Mouse (Mus musculus) midbrain, embryonic 10.5 days (tissue): ENCODE measurements around the gene Spata31d1a. TPM values are rescaled to one million over a fixed set of nuclear protein-coding genes. Genes with fewer than 3 reads are reported as not detected.

ENCODE experiments used
- DNase-seq: peaks from one replicate; pipeline ENCODE4 v3.0.0-alpha.2; 2017; ENCODE audit warnings: low spot score
- H3K27ac ChIP-seq: fragments of 300-500 bp; sonication (generic); replicated peaks from 2 replicates; pipeline ENCODE4 v1.5.1; 2016; ENCODE audit warnings: mild to moderate bottlenecking
- H3K27me3 ChIP-seq: fragments of 300-500 bp; sonication (generic); 2 replicates; pipeline ENCODE4 v1.6.1; 2016; ENCODE audit warnings: low read depth, mild to moderate bottlenecking; ENCODE audit not compliant: poor library complexity, severe bottlenecking
- H3K36me3 ChIP-seq: fragments of 300-500 bp; sonication (generic); 2 replicates; pipeline ENCODE4 v1.6.1; 2016; ENCODE audit warnings: mild to moderate bottlenecking, moderate library complexity
- H3K4me1 ChIP-seq: fragments of 300-500 bp; sonication (generic); 2 replicates; pipeline ENCODE4 v1.6.1; 2016
- H3K4me3 ChIP-seq: fragments of 300-500 bp; sonication (generic); 2 replicates; pipeline ENCODE4 v1.5.1; 2016; ENCODE audit warnings: mild to moderate bottlenecking, moderate library complexity
- H3K9me3 ChIP-seq: fragments of 300-500 bp; sonication (generic); replicated peaks from 2 replicates; pipeline ENCODE4 v1.6.1; 2016; ENCODE audit warnings: mild to moderate bottlenecking
- WGBS: fragments of 180-500 bp; shearing (Covaris S2); methylation state at CpG from one replicate; pipeline ENCODE4 v1.1.7; 2016; 5-methylcytosine and 5-hydroxymethylcytosine counted together
- polyA plus RNA-seq: library from polyadenylated mRNA; unstranded; fragments of >200 nt; fragmentation: Nextera tagmentation; extraction: Ambion mirVana; gene quantifications from 2 replicates; pipeline ENCODE4 v1.2.1, GENCODE M21; 2016

The Spata31d1a gene
- polyA plus RNA-seq, 1 experiment from 2014 or later = 0.02 TPM

DNA sequence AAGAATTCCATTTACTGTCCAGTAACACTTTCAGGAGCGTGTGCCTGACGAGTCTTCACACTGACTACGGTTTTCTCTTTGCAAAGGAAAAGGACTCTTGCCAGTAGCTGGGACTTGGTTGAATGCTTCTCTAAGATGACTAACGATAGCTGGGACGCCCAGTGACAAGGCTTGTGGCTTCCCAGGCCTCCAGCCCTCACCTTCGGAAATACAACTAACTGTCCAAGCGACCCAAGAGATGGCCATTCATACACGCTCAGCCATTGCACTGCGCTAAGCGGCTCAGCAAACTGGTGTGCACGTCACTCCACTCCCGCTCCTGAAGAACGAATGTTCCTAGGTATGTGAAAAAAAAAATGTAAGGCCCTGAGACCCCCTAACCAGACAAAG lies 35.4 kb downstream of the Spata31d1a start:
- no peaks in the 10 kb centered on the region for H3K9me3 ChIP-seq
- H3K4me3 ChIP-seq = peak overlapping the region; percentile 82
- H3K36me3 ChIP-seq = peaks cover 24% of the 10 kb centered on the region
- no peaks in the 10 kb centered on the region for H3K27me3 ChIP-seq
- DNase-seq = peak; percentile 69
- WGBS = under 1% methylated on average over 13 of the region's 13 CpGs
- H3K4me1 ChIP-seq = peaks cover 48% of the 10 kb centered on the region
- H3K27ac ChIP-seq = peak overlapping the region; percentile 97

GRCm38 (mm10) chr13:59674215-59674614 lies 35.9 kb downstream of the Spata31d1a start:
- H3K27me3 ChIP-seq = no peaks in the 10 kb centered on the region

DNA sequence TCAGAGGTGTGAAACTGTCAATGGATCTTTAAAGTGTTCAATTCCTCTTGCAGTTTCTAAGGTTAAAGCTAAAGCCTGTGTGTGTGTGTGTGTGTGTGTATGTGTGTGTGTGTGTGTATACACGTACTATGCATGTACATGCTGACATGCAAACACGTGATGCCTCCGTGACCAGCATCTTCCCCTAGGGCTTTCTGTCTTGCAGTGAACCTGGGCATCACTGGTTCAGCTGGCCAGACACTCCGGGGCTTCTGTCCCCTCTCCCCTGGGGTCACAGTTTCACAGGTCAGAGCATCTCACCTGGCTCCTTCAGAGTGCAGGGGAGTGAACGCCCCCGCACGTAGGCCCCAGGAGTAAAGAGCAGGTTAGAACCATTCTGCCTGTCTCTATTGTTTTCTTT lies 36.5 kb downstream of the Spata31d1a start:
- H3K4me1 ChIP-seq = peaks cover 52% of the 10 kb centered on the region

More at GRCm38 (mm10) chr13:59674215-59674614, 35.9 kb downstream of the Spata31d1a start:
- Histone ChIP-seq H3K4me3 (peak overlapping the region; percentile 82), H3K9me3 (no peaks in the 10 kb centered on the region), H3K27ac (peak overlapping the region; percentile 97), H3K36me3 (peaks cover 29% of the 10 kb centered on the region), H3K4me1 (peaks cover 50% of the 10 kb centered on the region)
- DNase-seq = peak; percentile 70
- 0% methylated on average over 3 of the region's 3 CpGs for WGBS

DNA sequence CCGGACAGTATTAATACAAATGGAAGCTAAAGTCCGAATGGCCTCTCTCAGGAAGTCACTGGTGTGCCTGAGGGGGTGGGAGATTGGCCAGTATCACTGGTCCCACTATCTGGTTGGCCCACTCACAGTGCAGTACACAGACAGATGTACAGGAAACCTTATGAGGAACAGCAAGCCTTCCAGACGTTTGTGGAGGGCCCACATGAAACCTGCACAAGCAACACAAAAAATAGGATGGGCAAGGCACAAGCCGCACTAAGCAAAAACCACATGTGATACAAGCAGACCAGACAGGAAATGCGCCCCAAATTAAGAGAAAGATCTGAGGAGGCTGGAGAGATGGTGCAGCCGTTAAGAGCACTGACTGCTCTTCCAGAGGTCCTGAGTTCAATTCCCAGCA lies 37.9 kb downstream of the Spata31d1a start:
- Histone ChIP-seq H3K27ac (peak overlapping the region; percentile 61), H3K36me3 (peaks cover 45% of the 10 kb centered on the region), H3K4me1 (peaks cover 57% of the 10 kb centered on the region), H3K4me3 (peak overlapping the region; percentile 27), H3K9me3 (no peaks in the 10 kb centered on the region), H3K27me3 (no peaks in the 10 kb centered on the region)
- no peak for DNase-seq
- WGBS = 78% methylated on average over 6 of the region's 6 CpGs

More for the DNA sequence above, 36.5 kb downstream of the Spata31d1a start:
- Histone ChIP-seq H3K9me3 (no peaks in the 10 kb centered on the region), H3K4me3 (peak overlapping the region; percentile 82), H3K27ac (peak overlapping the region; percentile 97), H3K36me3 (peaks cover 34% of the 10 kb centered on the region), H3K27me3 (no peaks in the 10 kb centered on the region)
- 35% methylated on average over 7 of the region's 7 CpGs for WGBS
- DNase-seq = peak; percentile 31

- peak overlapping the region; percentile 61; the same call in 1 of the 2 replicates for H3K27ac ChIP-seq
- no peak for DNase-seq
- peaks cover 52% of the 10 kb centered on the region for H3K36me3 ChIP-seq
- peaks cover 57% of the 10 kb centered on the region for H3K4me1 ChIP-seq
- peak overlapping the region; percentile 12; the same call in 1 of the 2 replicates for H3K4me3 ChIP-seq
- no peaks in the 10 kb centered on the region for H3K9me3 ChIP-seq
- no peaks in the 10 kb centered on the region for H3K27me3 ChIP-seq
- 67% methylated on average over 2 of the region's 2 CpGs for WGBS
Observed at GRCm38 (mm10) chr13:59671521-59671920, 38.6 kb downstream of the Spata31d1a start.

- H3K27ac ChIP-seq = no peak overlapping the region
- H3K9me3 ChIP-seq = no peaks in the 10 kb centered on the region
- 91% methylated on average over 10 of the region's 10 CpGs for WGBS
- no peak for DNase-seq
- peaks cover 52% of the 10 kb centered on the region for H3K4me1 ChIP-seq
- H3K36me3 ChIP-seq = peaks cover 68% of the 10 kb centered on the region
- no peaks in the 10 kb centered on the region for H3K27me3 ChIP-seq
- H3K4me3 ChIP-seq = no peak overlapping the region
Observed at GRCm38 (mm10) chr13:59669946-59670345, 40.2 kb downstream of the Spata31d1a start.

- peaks cover 50% of the 10 kb centered on the region for H3K4me1 ChIP-seq
- H3K27me3 ChIP-seq = no peaks in the 10 kb centered on the region
- H3K36me3 ChIP-seq = peaks cover 82% of the 10 kb centered on the region
- 88% methylated on average over 11 of the region's 11 CpGs for WGBS
- peak overlapping the region; percentile 38; the same call in 1 of the 2 replicates for H3K27ac ChIP-seq
- no peak for DNase-seq
- H3K9me3 ChIP-seq = no peaks in the 10 kb centered on the region
- H3K4me3 ChIP-seq = no peak overlapping the region
Observed at GRCm38 (mm10) chr13:59668501-59669093, 41.5 kb downstream of the Spata31d1a start.

- no peak for DNase-seq
- Histone ChIP-seq H3K4me3 (no peak overlapping the region), H3K4me1 (peaks cover 43% of the 10 kb centered on the region), H3K27ac (no peak overlapping the region), H3K36me3 (peaks cover 90% of the 10 kb centered on the region), H3K27me3 (no peaks in the 10 kb centered on the region), H3K9me3 (no peaks in the 10 kb centered on the region)
- WGBS = 93% methylated on average over 5 of the region's 5 CpGs
Observed at GRCm38 (mm10) chr13:59667763-59668162, 42.4 kb downstream of the Spata31d1a start.

GRCm38 (mm10) chr13:59663939-59664712 lies 46.0 kb downstream of the Spata31d1a start:
- 95% methylated on average over 19 of the region's 19 CpGs for WGBS
- H3K36me3 ChIP-seq = peaks cover 96% of the 10 kb centered on the region
- 0 out of 2 replicates have a peak, but pooled peaks cover 1% of the 10 kb centered on the region for H3K9me3 ChIP-seq

GRCm38 (mm10) chr13:59661966-59662365 lies 48.2 kb downstream of the Spata31d1a start:
- peaks cover 23% of the 10 kb centered on the region for H3K4me1 ChIP-seq
- H3K4me3 ChIP-seq = no peak overlapping the region
- no peaks in the 10 kb centered on the region for H3K27me3 ChIP-seq
- H3K9me3 ChIP-seq = peaks cover 14% of the 10 kb centered on the region; the same call in 1 of the 2 replicates
- DNase-seq = no peak
- peaks cover 94% of the 10 kb centered on the region for H3K36me3 ChIP-seq
- H3K27ac ChIP-seq = no peak overlapping the region
- WGBS = 97% methylated on average over 12 of the region's 12 CpGs

More at GRCm38 (mm10) chr13:59663939-59664712, 46.0 kb downstream of the Spata31d1a start:
- DNase-seq = no peak
- Histone ChIP-seq H3K4me3 (no peak overlapping the region), H3K27ac (no peak overlapping the region), H3K4me1 (peaks cover 10% of the 10 kb centered on the region), H3K27me3 (no peaks in the 10 kb centered on the region)

- H3K9me3 ChIP-seq = peaks cover 14% of the 10 kb centered on the region; the same call in 1 of the 2 replicates
- 94% methylated on average over 8 of the region's 8 CpGs for WGBS
- no peak overlapping the region for H3K4me3 ChIP-seq
- H3K36me3 ChIP-seq = peaks cover 89% of the 10 kb centered on the region
- H3K27me3 ChIP-seq = no peaks in the 10 kb centered on the region
- DNase-seq = no peak
- H3K4me1 ChIP-seq = peaks cover 29% of the 10 kb centered on the region
- no peak overlapping the region for H3K27ac ChIP-seq
Observed at GRCm38 (mm10) chr13:59661387-59661786, 48.7 kb downstream of the Spata31d1a start.

GRCm38 (mm10) chr13:59660371-59660770 lies 49.8 kb downstream of the Spata31d1a start:
- Histone ChIP-seq H3K36me3 (peaks cover 88% of the 10 kb centered on the region), H3K4me1 (peaks cover 39% of the 10 kb centered on the region), H3K27ac (no peak overlapping the region), H3K9me3 (peaks cover 14% of the 10 kb centered on the region; the same call in 1 of the 2 replicates), H3K4me3 (no peak overlapping the region), H3K27me3 (no peaks in the 10 kb centered on the region)
- WGBS = 99% methylated on average over 3 of the region's 3 CpGs
- no peak for DNase-seq

DNA sequence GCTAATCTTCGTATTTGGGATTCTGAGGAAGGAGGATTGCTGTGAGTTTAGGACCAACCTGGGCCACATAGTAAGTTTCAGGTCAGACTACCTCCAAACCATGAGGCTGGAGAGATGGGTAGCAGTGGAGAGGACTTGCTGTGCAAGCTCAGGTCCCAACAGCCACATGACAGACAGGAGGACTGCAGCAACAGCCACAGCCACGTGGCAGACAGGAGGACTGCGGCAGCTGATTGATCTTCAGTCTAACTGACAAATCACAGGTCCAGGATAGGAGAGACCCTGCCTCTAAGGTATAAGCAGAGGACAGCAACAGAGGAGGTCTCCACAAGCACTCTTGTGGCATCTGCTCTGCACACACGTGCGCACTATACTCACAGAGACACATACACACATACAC lies 52.3 kb downstream of the Spata31d1a start:
- Histone ChIP-seq H3K27ac (peak overlapping the region; percentile 90), H3K4me1 (peaks cover 61% of the 10 kb centered on the region), H3K9me3 (peaks cover 14% of the 10 kb centered on the region; the same call in 1 of the 2 replicates), H3K36me3 (peaks cover 88% of the 10 kb centered on the region), H3K4me3 (no peak overlapping the region), H3K27me3 (no peaks in the 10 kb centered on the region)
- no peak for DNase-seq
- 79% methylated on average over 5 of the region's 5 CpGs for WGBS
